Mouse (Mus musculus): ENCODE results near the gene Itsn1. TPM values are rescaled to one million over a fixed set of nuclear protein-coding genes. Genes with fewer than 3 reads are reported as not detected.

Gene Itsn1
- total and polyA plus RNA-seq, 2 experiments from 2014 or later, result 33.6 to 69.5 TPM

DNA sequence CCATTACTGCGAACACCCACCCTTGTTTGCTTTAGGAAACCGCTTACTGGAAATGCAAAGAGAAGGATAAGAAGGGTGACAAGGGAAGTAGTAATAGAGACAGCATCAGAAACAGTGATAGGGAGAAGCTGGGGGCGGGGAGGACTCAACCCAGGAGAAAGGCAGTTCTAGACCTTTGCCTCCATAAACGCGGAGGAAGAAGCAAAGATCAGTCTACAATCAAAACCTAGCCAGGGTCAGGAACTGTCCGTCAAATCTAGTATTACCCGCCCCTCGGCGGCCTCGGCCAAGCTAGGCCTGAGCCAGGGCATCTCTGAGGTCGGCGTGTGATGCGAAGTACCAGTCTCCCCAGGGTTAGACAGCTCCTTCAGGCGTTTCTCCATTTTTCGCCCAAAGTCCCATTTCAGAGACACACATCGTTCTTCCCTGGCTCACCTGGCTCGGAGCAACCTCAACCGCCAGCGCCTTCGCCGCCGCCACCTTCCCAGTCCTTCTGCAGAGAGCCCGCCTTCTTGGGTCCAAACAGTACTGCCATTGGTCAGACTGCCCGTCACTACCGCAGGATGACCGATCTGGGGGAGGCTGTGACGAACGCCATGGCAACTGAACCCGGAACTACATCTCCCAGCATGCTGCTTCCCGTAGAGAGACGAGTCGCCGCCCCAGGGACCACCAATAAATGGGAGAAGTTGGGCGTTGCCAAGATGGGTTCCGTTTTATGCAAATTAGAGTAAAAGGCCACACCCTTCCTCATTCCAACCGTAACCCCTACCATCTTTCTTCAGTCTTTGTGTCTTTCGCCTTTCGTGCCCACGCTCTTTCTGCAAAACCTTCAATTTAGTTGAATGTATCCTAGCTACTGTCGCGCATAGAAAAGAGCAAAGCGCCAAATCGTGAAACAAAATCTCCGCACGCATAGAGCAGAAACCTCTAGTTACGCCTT lies 687 bp upstream of the Itsn1 start, which contains the start of gene Cryzl1:
TSS of gene Cryzl1 (minus strand) at position 853 of the 943 bp plus-strand sequence.
- no peaks in the 10 kb centered on the region for H3K27me3 ChIP-seq (ENCODE audit: insufficient read depth, low read length)
- WGBS, result under 1% methylated on average over 46 of the region's 46 CpGs

DNA sequence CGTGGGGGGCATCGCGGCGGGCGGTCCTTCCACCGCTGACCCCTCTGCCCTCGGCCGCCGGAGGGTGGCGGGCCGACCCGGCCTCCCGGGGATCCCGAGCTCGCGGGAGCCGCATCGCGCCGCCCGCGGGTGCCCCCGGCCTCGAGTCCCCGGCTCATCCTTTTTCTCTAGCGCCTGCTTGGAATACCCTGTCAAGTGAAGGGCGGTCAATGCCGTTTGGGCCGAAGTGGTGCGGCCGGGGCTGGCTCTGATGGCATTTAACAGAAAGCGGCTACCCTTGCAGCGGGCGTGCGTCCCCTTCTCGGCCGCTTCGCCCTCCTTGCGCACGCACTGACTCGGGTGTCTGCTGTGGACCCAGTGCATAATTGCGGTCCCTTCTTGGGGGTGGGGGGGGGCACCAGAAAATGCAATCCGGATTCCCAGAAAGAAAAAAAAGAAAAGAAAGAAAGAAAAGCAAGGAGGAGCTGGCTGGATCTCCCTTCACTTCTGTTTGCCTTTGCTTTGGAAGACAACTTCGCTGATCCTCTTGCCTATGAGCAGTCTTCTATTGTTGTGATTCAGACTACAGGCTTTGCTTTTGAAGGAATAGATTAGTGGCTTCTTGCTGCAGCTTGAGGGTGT lies 850 bp downstream of the Itsn1 start:
- H3K36me3 ChIP-seq (ENCODE audit: insufficient read depth, low read length), result no peaks in the 10 kb centered on the region
- DNase-seq (ENCODE audit: low spot score) (peak; percentile 61), ATAC-seq (no peak)
- H3K4me1 ChIP-seq (ENCODE audit: insufficient read depth, low read length), result peaks cover 3% of the 10 kb centered on the region; the same call in 1 of the 2 replicates
- peak overlapping the region; percentile 71 for H3K4me3 ChIP-seq (ENCODE audit: low read length)
- no peak for TF ChIP-seq CTCF (IDR thresholded peaks at IDR 0.05; ENCODE audit: low read depth)
- peak overlapping the region; percentile 96 for H3K27ac ChIP-seq
- WGBS, result under 1% methylated on average over 35 of the region's 44 CpGs
- H3K9me3 ChIP-seq (ENCODE audit: low read length), result no peaks in the 10 kb centered on the region
- H3K9ac ChIP-seq (replicated peaks; ENCODE audit: low read length), result peak overlapping the region; percentile 83
- no peaks in the 10 kb centered on the region for H3K27me3 ChIP-seq (ENCODE audit: insufficient read depth, low read length)
- peak overlapping the region; percentile 72 for H3K4me2 ChIP-seq (ENCODE audit: low read depth, low read length)

More for the DNA sequence above, 687 bp upstream of the Itsn1 start, which contains the start of gene Cryzl1:
- DNase-seq (ENCODE audit: low spot score) (peak; percentile 99), ATAC-seq (peak; percentile 94)
- H3K4me3 ChIP-seq (ENCODE audit: low read length), result peak within 1 kb of the TSS; percentile 71
- H3K9me3 ChIP-seq (ENCODE audit: low read length), result no peaks in the 10 kb centered on the region
- peaks cover 3% of the 10 kb centered on the region; the same call in 1 of the 2 replicates for H3K4me1 ChIP-seq (ENCODE audit: insufficient read depth, low read length)
- peak within 1 kb of the TSS; percentile 83 for H3K9ac ChIP-seq (replicated peaks; ENCODE audit: low read length)
- no peak for TF ChIP-seq CTCF (IDR thresholded peaks at IDR 0.05; ENCODE audit: low read depth)
- peak within 1 kb of the TSS; percentile 96 for H3K27ac ChIP-seq
- peak within 1 kb of the TSS; percentile 72 for H3K4me2 ChIP-seq (ENCODE audit: low read depth, low read length)
- no peaks in the 10 kb centered on the region for H3K36me3 ChIP-seq (ENCODE audit: insufficient read depth, low read length)

DNA sequence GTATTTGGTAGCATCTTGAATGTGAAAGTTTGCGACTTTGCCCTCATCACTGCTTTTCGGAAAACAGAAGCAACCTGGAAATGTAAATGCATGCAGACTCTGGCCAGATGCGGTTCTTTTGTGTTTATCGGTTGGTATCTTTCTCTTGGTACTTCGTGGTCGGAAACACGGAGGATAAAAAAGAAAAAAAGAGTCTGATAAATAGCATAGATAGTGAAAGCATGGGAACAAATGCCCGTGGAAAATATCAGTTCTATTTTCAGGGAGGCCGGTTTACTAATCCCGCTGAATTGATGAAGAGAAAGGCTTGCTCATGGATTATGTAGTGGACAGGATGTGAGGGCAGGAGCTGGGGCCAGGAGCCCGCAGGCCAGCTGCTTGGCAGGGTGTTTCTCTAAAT lies 1.4 kb downstream of the Itsn1 start:
- peak overlapping the region; percentile 72 for H3K4me2 ChIP-seq (ENCODE audit: low read depth, low read length)
- DNase-seq (ENCODE audit: low spot score) (no peak), ATAC-seq (no peak)
- H3K9me3 ChIP-seq (ENCODE audit: low read length), result no peaks in the 10 kb centered on the region
- peaks cover 3% of the 10 kb centered on the region; the same call in 1 of the 2 replicates for H3K4me1 ChIP-seq (ENCODE audit: insufficient read depth, low read length)
- peak overlapping the region; percentile 96 for H3K27ac ChIP-seq
- H3K36me3 ChIP-seq (ENCODE audit: insufficient read depth, low read length), result no peaks in the 10 kb centered on the region
- no peaks in the 10 kb centered on the region for H3K27me3 ChIP-seq (ENCODE audit: insufficient read depth, low read length)
- TF ChIP-seq CTCF (IDR thresholded peaks at IDR 0.05; ENCODE audit: low read depth), result no peak
- WGBS, result under 1% methylated on average over 11 of the region's 11 CpGs
- peak overlapping the region; percentile 71 for H3K4me3 ChIP-seq (ENCODE audit: low read length)
- peak overlapping the region; percentile 83 for H3K9ac ChIP-seq (replicated peaks; ENCODE audit: low read length)

DNA sequence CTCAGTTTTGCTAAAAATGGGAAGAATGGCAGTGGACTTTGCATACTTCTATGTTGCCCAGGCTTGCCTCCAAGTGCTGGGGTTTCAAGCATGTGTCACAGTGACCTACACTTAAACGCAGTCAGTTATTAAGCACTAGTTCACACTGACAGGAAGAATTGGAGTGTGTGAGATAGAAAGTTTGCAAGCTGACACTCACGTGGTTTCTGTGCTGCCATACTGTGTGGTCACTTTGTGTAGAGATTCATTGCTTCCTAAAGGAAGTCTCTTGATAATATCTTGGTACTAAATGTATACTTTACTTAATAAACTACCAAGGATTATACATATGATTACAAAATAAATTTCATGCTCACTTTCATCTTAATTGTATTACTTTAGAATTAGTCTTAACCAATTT lies 3.7 kb downstream of the Itsn1 start:
- 74% methylated on average over 2 of the region's 2 CpGs for WGBS
- no peaks in the 10 kb centered on the region for H3K36me3 ChIP-seq (ENCODE audit: insufficient read depth, low read length)
- no peak overlapping the region for H3K9ac ChIP-seq (replicated peaks; ENCODE audit: low read length)
- no peaks in the 10 kb centered on the region for H3K9me3 ChIP-seq (ENCODE audit: low read length)
- TF ChIP-seq CTCF (IDR thresholded peaks at IDR 0.05; ENCODE audit: low read depth), result no peak
- no peak for DNase-seq (ENCODE audit: low spot score)
- H3K27me3 ChIP-seq (ENCODE audit: insufficient read depth, low read length), result no peaks in the 10 kb centered on the region
- H3K4me1 ChIP-seq (ENCODE audit: insufficient read depth, low read length), result peaks cover 4% of the 10 kb centered on the region; the same call in 1 of the 2 replicates
- H3K27ac ChIP-seq, result no peak overlapping the region
- ATAC-seq, result no peak
- no peak overlapping the region for H3K4me3 ChIP-seq (ENCODE audit: low read length)
- H3K4me2 ChIP-seq (ENCODE audit: low read depth, low read length), result no peak overlapping the region

DNA sequence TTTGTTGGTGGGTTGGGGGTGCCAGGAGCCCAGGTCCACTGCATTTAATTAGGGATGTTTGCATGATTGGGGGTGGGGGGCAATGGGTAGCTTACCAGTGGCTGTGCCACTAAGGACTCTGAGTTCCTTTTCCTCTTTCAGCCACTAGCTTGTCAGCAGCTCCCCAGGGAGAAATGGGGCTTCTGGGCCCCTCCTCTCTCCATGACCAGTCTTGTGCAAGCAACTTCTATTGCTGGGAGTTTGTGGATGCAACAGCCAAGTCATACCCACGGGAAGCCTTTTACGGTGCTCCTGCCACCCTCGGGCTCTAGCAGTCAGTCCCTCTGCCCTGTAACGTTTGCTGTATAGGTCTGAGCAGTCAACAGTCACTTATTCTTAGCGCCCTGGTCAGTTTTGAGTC lies 5.7 kb downstream of the Itsn1 start:
- Histone ChIP-seq H3K4me3 (ENCODE audit: low read length) (no peak overlapping the region), H3K4me2 (ENCODE audit: low read depth, low read length) (no peak overlapping the region), H3K27me3 (ENCODE audit: insufficient read depth, low read length) (no peaks in the 10 kb centered on the region), H3K4me1 (ENCODE audit: insufficient read depth, low read length) (peaks cover 4% of the 10 kb centered on the region; the same call in 1 of the 2 replicates), H3K27ac (no peak overlapping the region), H3K9ac (replicated peaks; ENCODE audit: low read length) (no peak overlapping the region), H3K36me3 (ENCODE audit: insufficient read depth, low read length) (no peaks in the 10 kb centered on the region), H3K9me3 (ENCODE audit: low read length) (no peaks in the 10 kb centered on the region)
- DNase-seq (ENCODE audit: low spot score), result peak; percentile 38
- ATAC-seq, result no peak
- WGBS, result 47% methylated on average over 5 of the region's 5 CpGs
- no peak for TF ChIP-seq CTCF (IDR thresholded peaks at IDR 0.05; ENCODE audit: low read depth)

DNA sequence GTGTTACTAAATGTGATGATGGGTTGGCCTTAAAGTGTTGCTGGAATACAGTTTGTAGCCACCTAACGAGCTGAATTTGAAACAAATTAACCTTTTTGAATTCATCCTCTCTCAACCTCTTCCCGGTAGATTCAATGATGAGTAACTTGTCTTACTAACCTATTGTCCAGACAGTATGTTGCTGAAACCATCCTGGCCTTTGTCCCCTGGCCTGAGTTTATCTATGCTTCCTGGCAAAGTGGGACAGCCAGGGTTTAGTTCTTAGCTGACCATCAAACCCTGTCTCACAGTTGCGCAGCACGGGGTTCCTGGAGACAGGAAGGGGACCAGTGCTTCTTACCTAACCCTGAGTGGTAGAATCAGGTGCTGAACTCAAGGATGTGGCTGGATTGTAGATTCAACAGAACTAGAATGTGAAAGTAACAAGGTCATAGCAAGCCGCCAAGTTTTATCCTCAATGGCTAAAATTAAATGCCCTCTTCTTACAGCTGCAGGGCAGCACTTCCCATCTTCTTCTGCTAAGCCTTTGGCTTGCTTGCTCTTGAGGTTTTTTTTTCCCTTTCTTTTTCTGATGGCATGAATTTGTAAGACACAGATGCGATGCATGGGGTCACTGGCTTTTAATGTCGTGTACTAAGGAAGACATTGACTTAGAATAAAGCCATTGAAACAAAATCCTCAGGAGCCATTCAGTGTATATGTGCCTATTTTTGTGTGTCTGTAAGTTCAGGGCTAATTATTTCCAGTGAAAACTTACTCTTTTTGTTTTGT lies 7.2 kb downstream of the Itsn1 start:
- no peaks in the 10 kb centered on the region for H3K36me3 ChIP-seq (ENCODE audit: insufficient read depth, low read length)
- H3K27me3 ChIP-seq (ENCODE audit: insufficient read depth, low read length), result no peaks in the 10 kb centered on the region
- no peak for ATAC-seq
- H3K9me3 ChIP-seq (ENCODE audit: low read length), result no peaks in the 10 kb centered on the region
- no peak overlapping the region for H3K9ac ChIP-seq (replicated peaks; ENCODE audit: low read length)
- H3K4me2 ChIP-seq (ENCODE audit: low read depth, low read length), result no peak overlapping the region
- WGBS, result 74% methylated on average over 7 of the region's 7 CpGs
- DNase-seq (ENCODE audit: low spot score), result no peak
- H3K27ac ChIP-seq, result no peak overlapping the region
- peaks cover 4% of the 10 kb centered on the region; the same call in 1 of the 2 replicates for H3K4me1 ChIP-seq (ENCODE audit: insufficient read depth, low read length)
- no peak for TF ChIP-seq CTCF (IDR thresholded peaks at IDR 0.05; ENCODE audit: low read depth)
- H3K4me3 ChIP-seq (ENCODE audit: low read length), result no peak overlapping the region
